Mouse (Mus musculus) C2C12 (cell line): ENCODE measurements around the gene Tshr. TPM values are rescaled to one million over a fixed set of nuclear protein-coding genes. Genes with fewer than 3 reads are reported as not detected.
"Not testable (repeated sequence)": the region's sequence is repeated elsewhere in the genome, so short reads cannot be mapped to it uniquely, and the experiment has no call there.

Experiments
- H3K27me3 ChIP-seq: one replicate; pipeline ENCODE4 v1.6.1; 2011; ENCODE audit not compliant: control insufficient read depth, insufficient read depth, insufficient read length
- H3K36me3 ChIP-seq: one replicate; pipeline ENCODE4 v1.6.1; 2011; ENCODE audit not compliant: control insufficient read depth, insufficient read depth
- H3K4me3 ChIP-seq: one replicate; pipeline ENCODE4 v1.5.1; 2011; ENCODE audit warnings: mild to moderate bottlenecking, control low read depth; ENCODE audit not compliant: poor library complexity, insufficient read depth, severe bottlenecking
- H3K79me2 ChIP-seq: one replicate; pipeline ENCODE4 v1.6.1; 2011; ENCODE audit not compliant: control insufficient read depth, insufficient read depth
- H3K79me3 ChIP-seq: one replicate; pipeline ENCODE4 v1.6.1; 2011; ENCODE audit warnings: low read depth, control low read depth
- H3ac ChIP-seq: one replicate; pipeline ENCODE3; 2011; ENCODE audit warnings: low read depth; ENCODE audit not compliant: control insufficient read depth, insufficient read length
- CEBPB ChIP-seq: IDR thresholded peaks from one replicate; pipeline ENCODE4 v1.6.1; 2011; ENCODE audit warnings: low read depth, mild to moderate bottlenecking, control low read depth, moderate library complexity
- CTCF ChIP-seq: IDR thresholded peaks from one replicate; pipeline ENCODE4 v1.5.1; 2011; ENCODE audit not compliant: control insufficient read depth, insufficient read depth, insufficient read length
- FOSL1 ChIP-seq: IDR thresholded peaks from one replicate; pipeline ENCODE4 v1.8.0; 2011; ENCODE audit warnings: mild to moderate bottlenecking, low read length; ENCODE audit not compliant: poor library complexity, insufficient read depth, severe bottlenecking
- MAX ChIP-seq: IDR thresholded peaks from one replicate; pipeline ENCODE4 v1.6.1; 2011; ENCODE audit warnings: mild to moderate bottlenecking, control low read depth
- MYOD1 ChIP-seq: IDR thresholded peaks from one replicate; pipeline ENCODE4 v1.6.1; 2011; ENCODE audit warnings: low read depth; ENCODE audit not compliant: control insufficient read depth, insufficient read length
- MYOG ChIP-seq: IDR thresholded peaks from one replicate; pipeline ENCODE4 v1.6.1; 2011; ENCODE audit not compliant: control insufficient read depth, insufficient read length; ENCODE audit errors: extremely low read depth
- USF1 ChIP-seq: IDR thresholded peaks from one replicate; pipeline ENCODE4 v1.6.1; 2011; ENCODE audit warnings: low read depth, mild to moderate bottlenecking, control low read depth, moderate library complexity
- long read RNA-seq, 2 experiments: library from polyadenylated mRNA; unstranded; transcript quantifications; one replicate each; pipeline ENCODE4 v2.0.0; 2019 to 2020
- polyA plus RNA-seq: library from polyadenylated mRNA; unstranded; fragments of >200 nt; fragmentation: generic; extraction: Trizol; gene quantifications from one replicate; pipeline ENCODE4 v1.2.1, GENCODE M21; 2012; ENCODE audit warnings: missing spikeins

Tshr gene
- not detected for polyA plus RNA-seq
- long read RNA-seq, experiment 1: 0 reads
- long read RNA-seq, experiment 2: 0 reads

- TF ChIP-seq MYOD1 (no peak), CEBPB (no peak), USF1 (no peak), CTCF (no peak), MAX (no peak), MYOG (no peak), FOSL1 (no peak)
- no peaks in the 10 kb centered on the region for H3K27me3 ChIP-seq
- H3K36me3 ChIP-seq: peaks cover 4% of the 10 kb centered on the region
- peaks cover 16% of the 10 kb centered on the region for H3K79me2 ChIP-seq
- peak within 1 kb of the TSS; percentile 83 for H3K4me3 ChIP-seq
- peak within 1 kb of the TSS; percentile 94 for H3ac ChIP-seq
- peaks cover 6% of the 10 kb centered on the region for H3K79me3 ChIP-seq
Measured at GRCm38 (mm10) chr12:91384281-91385017, at the start of gene Tshr, which contains the start of gene Cep128. Tshr (plus strand) TSS chr12:91384563. Cep128 (minus strand) TSS chr12:91384409.

DNA sequence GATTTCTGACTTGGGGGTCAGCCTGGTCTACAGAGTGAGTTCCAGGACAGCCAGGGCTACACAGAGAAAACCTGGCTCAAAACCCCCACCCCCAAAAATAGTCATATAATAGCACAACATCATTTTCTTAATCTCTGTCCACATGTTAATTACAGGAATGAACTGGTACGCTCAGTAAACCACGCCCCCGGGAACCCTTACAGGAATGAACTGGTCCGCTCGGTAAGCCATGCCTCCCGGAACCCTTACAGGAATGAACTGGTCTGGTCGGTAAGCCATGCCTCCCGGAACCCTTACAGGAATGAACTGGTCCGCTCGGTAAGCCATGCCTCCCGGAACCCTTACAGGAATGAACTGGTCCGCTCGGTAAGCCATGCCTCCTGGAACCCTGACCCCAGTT lies 45.7 kb upstream of the Tshr start:
- not testable (repeated sequence) for H3K4me3 ChIP-seq, H3K27me3 ChIP-seq, H3ac ChIP-seq, H3K79me2 ChIP-seq, H3K79me3 ChIP-seq, H3K36me3 ChIP-seq

- TF ChIP-seq MAX (no peak), CTCF (no peak), MYOD1 (no peak), MYOG (no peak), USF1 (no peak), FOSL1 (no peak), CEBPB (no peak)
- no peaks in the 10 kb centered on the region for H3K79me2 ChIP-seq
Measured at GRCm38 (mm10) chr12:91353783-91354182, 30.6 kb upstream of the Tshr start.

DNA sequence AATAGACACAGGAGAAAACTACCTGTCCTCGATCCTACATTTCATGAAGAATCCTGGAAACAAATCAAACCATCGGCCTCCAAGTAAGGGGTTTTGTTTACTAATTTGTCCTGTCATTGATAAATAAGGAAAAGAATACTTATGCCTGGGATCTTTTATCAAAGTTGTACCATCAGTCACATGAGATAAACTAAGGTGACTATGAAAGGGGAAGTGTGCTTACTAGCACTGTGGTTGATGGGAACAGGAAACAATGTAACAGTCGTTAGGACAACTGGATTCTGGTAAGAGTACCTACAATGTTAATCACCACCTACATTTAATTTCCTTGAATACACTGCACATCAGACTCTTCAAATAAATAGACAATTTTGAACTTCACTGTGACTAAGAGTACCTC lies 15.2 kb upstream of the Tshr start:
- Histone ChIP-seq H3K79me2 (no peaks in the 10 kb centered on the region), H3K27me3 (no peaks in the 10 kb centered on the region), H3K79me3 (no peaks in the 10 kb centered on the region), H3K4me3 (no peak overlapping the region), H3ac (no peak overlapping the region), H3K36me3 (peaks cover 12% of the 10 kb centered on the region)
- no peak for TF ChIP-seq CTCF
- no peak for TF ChIP-seq MYOG
- TF ChIP-seq USF1: no peak
- no peak for TF ChIP-seq FOSL1
- TF ChIP-seq MYOD1: no peak
- no peak for TF ChIP-seq MAX
- TF ChIP-seq CEBPB: no peak

More at GRCm38 (mm10) chr12:91353783-91354182, 30.6 kb upstream of the Tshr start:
- Histone ChIP-seq H3ac (no peak overlapping the region), H3K27me3 (no peaks in the 10 kb centered on the region), H3K36me3 (no peaks in the 10 kb centered on the region), H3K4me3 (no peak overlapping the region), H3K79me3 (no peaks in the 10 kb centered on the region)

- Histone ChIP-seq H3K4me3 (peak overlapping the region; percentile 83), H3ac (peak overlapping the region; percentile 94), H3K36me3 (peaks cover 4% of the 10 kb centered on the region), H3K79me3 (peaks cover 6% of the 10 kb centered on the region), H3K27me3 (no peaks in the 10 kb centered on the region), H3K79me2 (peaks cover 16% of the 10 kb centered on the region)
- no peak for TF ChIP-seq CTCF
- TF ChIP-seq MYOD1: no peak
- no peak for TF ChIP-seq USF1
- no peak for TF ChIP-seq FOSL1
- TF ChIP-seq MYOG: no peak
- TF ChIP-seq CEBPB: no peak
Measured at GRCm38 (mm10) chr12:91383516-91384264, 673 bp upstream of the Tshr start.
